Mouse (Mus musculus): ENCODE data around the gene Ttc41.

Ttc41 gene

DNA sequence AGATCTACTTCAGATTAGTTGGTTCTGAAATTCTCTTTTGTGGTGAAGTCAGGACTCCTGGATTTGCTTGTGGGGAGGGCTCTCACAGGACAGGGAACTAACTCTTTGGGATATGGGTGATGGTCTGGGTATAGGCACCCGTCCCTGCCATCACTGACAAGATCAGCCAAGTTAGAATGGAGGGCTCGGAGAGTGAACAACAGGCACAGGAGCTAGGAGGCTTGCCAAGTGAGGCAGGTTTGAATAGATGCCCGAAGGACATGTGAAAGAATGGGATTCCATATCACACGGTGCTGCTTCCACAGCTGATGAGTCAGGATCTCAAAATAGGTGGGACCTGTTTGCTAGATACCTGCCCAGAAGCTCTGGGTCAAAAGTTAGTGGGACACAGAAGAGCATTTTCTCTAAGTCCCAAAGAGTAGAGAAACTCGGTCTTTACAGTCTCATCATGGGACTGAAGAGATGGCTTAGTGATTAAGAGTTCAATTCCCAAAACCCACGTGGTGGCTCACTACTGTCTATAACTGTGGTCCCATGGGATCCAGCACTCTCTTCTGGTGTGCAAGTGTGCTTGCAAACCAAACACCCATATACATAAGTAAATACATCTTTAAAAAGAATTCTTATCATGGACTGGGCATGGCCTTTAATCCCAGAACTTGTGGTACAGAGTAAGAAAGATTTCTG is 50.3 kb downstream of the Ttc41 start:
- no peak for DNase-seq (ENCODE audit: low spot score)

GRCm38 (mm10) chr10:86757724-86758123 is 52.1 kb downstream of the Ttc41 start:
- no peak for DNase-seq (ENCODE audit: low spot score)

- no peak for DNase-seq (ENCODE audit: low spot score)
These were observed 52.6 kb downstream of the Ttc41 start for GRCm38 (mm10) chr10:86758211-86758610.

DNA sequence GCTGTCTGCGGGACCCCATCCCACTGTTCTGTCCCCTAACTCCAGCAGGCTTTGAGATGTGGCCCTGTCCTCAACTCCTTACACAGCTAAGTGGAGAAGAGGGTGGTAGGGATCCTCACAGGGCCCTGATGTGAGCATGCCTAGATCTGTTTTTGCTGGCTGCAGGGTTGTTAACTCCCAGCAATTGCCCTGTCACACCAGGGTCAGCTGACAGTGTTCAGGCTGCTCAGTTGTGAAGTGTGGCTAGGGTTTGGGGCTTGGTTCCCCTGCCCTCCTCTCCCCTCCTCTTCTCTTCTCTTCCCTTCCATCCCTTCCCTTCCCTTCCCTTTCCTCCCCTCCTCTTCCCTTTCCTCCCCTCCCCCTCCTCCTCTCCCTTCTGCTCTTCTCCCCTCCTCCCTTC is 55.6 kb downstream of the Ttc41 start:
- DNase-seq (ENCODE audit: low spot score): no peak

DNA sequence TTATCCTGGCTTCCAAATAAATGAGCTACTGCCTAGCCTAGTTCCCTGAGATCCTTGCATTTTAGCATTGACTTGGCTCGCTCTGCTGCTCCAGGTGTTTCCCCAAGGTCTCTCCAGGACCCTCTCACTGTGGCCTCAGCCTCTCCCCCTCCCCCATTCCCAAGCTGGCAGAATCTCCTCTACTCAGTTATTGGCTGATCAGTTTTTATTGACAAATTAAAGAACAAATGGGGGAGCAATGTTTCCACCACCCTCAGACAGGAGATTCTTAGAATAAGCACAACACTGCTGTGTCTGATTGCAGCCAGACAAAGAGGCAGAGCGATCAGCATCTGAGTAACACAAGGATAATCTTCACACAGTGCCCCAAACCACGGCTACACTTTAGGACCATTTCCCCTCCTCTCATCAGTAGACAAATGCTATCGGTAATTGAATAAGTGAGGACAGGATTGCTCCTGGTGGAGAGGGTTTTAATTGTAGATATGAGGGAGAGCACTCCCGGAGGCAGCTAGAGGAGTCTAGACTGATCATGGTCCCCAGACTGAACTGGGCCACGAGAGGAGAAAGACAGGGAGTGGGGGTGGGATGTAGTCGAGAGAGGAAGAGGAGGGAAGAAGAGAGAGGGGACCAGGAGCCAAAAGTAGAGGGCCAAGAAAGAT is 56.2 kb downstream of the Ttc41 start:
- DNase-seq (ENCODE audit: low spot score): no peak

DNA sequence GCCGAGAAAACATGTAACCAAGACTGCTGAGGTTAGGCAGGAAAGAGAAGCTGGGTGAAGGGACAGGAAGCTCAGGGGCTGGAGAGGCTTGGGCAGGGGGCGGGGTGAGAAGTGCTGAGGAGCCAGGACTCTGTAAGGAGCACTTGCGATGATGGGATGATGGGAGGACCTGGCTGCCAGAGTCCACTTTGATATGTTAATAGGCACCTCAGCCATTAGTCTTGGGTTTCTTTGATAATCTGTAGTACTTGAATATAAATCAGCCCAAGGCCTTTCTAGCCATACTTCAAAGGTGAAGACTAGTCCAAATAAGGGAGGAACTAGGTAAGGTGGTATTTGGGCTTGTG is 56.7 kb downstream of the Ttc41 start:
- DNase-seq (ENCODE audit: low spot score): no peak

- DNase-seq (ENCODE audit: low spot score): no peak
These were observed 58.1 kb downstream of the Ttc41 start, which contains the start of gene Gm49358 for GRCm38 (mm10) chr10:86763672-86764071. Gm49358 (plus strand) TSS chr10:86763972.

- no peak for DNase-seq (ENCODE audit: low spot score)
These were observed 59.8 kb downstream of the Ttc41 start for GRCm38 (mm10) chr10:86765344-86765966.

- DNase-seq (ENCODE audit: low spot score): no peak
These were observed 63.6 kb downstream of the Ttc41 start for GRCm38 (mm10) chr10:86769216-86769615.

GRCm38 (mm10) chr10:86769797-86770196 is 64.2 kb downstream of the Ttc41 start:
- no peak for DNase-seq (ENCODE audit: low spot score)

DNA sequence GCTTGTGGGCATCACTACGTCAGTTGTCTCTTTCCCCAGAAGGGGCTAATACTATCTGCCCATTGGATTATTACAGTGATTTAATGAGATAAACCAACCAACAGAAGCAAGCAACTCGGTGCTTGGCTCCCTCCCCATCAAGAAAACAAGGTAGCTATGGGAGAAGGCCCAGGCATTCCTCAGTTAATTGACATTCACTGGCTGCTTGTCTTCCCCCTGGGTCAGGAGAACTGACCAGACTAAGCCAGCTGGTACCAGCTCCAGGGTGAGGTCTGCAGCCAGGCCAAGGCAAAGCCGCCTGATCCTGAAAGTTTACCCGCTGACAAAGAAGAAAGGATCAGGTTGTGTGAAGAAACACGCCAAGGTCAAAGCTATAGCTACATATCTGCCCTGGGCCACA is 66.1 kb downstream of the Ttc41 start:
- DNase-seq (ENCODE audit: low spot score): no peak

GRCm38 (mm10) chr10:86772231-86772631 is 66.6 kb downstream of the Ttc41 start:
- no peak for DNase-seq (ENCODE audit: low spot score)

GRCm38 (mm10) chr10:86773360-86773759 is 67.7 kb downstream of the Ttc41 start:
- no peak for DNase-seq (ENCODE audit: low spot score)

- DNase-seq (ENCODE audit: low spot score): peak; percentile 18
These were observed 70.7 kb downstream of the Ttc41 start for GRCm38 (mm10) chr10:86776281-86776680.

GRCm38 (mm10) chr10:86777614-86778319 is 72.2 kb downstream of the Ttc41 start:
- no peak for DNase-seq (ENCODE audit: low spot score)

- DNase-seq (ENCODE audit: low spot score): peak; percentile 98
These were observed 72.9 kb downstream of the Ttc41 start, which contains the start of gene Nt5dc3 for GRCm38 (mm10) chr10:86778398-86779116. Nt5dc3 (plus strand) TSS chr10:86779005.

GRCm38 (mm10) chr10:86779117-86779755 is 73.6 kb downstream of the Ttc41 start:
- DNase-seq (ENCODE audit: low spot score): peak; percentile 20

GRCm38 (mm10) chr10:86779816-86780500 is 74.3 kb downstream of the Ttc41 start:
- DNase-seq (ENCODE audit: low spot score): no peak

DNA sequence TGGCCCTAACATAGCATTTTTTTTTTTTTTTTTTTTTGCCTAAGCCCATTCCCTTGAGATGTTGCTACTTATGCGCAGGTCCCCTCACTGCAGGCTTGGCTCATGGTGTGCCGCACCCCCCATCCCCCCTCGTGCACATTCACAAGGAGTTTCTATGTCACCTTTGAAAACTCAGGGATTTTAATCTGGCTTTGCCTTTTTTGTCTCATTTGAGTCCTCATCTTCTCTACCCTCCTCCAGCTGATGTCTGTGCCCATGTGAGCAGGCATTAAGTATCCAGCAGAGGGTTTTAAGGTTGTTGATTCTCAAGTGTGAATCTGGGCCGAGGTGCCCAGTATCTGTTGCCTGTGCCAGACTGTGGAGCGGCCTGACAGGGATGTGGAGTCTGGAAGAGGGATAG is 76.0 kb downstream of the Ttc41 start:
- DNase-seq (ENCODE audit: low spot score): no peak

DNA sequence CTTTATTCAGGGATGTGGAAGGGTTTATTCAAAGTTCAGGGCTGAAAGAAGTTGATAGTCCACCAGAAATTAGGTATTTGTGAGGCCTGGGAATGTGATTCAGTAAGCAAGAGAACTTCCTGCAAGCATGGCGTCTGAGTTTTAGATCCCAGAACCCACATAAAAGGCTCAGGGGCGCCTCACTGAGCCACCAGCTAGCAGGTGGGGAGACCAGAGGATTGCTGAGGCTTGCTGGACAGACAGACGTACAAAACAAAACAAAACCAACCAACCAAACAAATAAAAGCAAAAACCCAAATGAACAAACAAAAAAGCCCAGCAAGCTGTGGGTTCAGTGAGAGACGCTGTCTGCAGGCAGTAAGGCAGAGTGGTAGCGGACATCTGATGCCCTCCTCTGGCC is 77.0 kb downstream of the Ttc41 start:
- no peak for DNase-seq (ENCODE audit: low spot score)

GRCm38 (mm10) chr10:86783561-86783960 is 78.0 kb downstream of the Ttc41 start:
- DNase-seq (ENCODE audit: low spot score): no peak
